Mouse (Mus musculus) layer of hippocampus, adult 11-12 months (tissue): ENCODE results near the gene Dusp6.

Experiments
- DNase-seq: peaks from one replicate; pipeline ENCODE4 v3.0.0; 2022; ENCODE audit warnings: low spot score

Gene Dusp6

DNA sequence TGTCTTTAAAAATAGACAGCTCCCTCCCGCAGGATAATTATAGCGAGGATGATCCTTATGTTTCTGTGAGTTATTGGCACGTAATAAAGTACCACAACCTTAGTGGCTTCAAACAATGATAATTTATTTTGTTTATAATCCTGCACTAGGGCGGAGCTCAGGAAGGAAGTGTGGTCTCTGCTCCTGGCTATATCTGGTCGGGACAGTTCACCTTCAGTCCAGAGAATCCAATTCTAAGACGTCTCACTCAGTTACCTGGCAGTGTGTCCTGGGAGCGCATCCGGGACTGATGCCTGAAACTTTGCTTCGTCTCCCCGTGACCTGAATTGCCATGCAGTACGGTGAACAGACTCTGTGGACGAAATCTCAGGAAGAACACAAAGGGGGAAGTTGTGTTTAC lies 10.0 kb downstream of the Dusp6 start:
- DNase-seq = no peak

DNA sequence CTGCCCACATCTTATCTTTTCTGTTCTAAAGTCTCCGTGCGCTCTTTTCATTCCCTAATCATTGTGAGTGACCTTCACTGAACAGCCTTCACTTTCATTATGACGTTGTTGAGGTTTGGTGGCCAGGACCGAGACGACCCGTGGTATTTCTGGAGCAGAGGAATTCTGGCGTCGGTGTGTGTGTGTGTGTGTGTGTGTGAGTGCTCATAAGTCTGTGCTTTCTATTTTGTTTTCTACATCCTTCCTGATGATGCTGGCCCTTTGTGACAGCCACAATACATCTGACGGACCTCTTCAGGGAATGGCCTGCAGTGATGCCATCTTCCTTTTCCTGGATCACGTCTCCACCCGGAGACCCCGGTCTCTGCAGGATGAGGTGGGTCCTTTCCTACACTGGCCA lies 11.6 kb downstream of the Dusp6 start:
- no peak for DNase-seq

DNA sequence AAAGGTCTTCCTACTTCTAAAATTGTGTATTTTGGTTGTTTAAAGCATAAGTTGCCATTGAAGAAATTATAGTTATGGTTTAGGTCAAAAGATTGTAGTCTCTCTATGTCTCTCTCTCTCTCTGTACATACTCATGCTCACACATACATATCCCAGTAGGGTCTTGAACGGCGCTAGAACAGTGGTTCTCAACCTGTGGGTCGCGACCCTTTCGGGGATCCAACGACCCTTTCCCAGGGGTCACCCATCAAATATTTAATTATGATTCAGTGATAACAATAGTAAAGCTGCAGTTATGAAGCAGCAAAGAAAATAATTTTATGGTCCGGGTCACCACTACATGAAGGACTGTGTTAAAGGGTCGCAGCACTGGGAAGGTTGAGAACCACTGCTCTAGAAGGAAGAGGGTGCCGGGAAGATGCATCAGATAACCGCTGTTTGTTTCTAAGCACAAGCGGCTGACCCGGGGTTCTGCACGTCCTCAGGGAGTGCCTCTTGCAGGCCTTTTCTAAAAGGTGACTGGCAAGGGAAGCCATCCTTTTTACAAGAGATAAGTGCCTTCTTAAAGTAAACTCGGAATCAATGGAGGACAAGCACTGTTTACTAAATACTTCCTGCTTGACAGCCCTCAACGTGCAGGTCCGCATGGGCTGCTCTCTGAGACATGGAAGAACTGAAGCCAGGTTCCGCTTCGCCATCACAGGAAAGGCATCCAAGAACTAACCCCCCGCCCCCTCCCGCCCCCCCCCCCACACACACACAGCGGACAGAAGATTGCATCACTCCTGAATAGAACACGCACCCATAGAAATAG lies 16.2 kb downstream of the Dusp6 start:
- no peak for DNase-seq

DNA sequence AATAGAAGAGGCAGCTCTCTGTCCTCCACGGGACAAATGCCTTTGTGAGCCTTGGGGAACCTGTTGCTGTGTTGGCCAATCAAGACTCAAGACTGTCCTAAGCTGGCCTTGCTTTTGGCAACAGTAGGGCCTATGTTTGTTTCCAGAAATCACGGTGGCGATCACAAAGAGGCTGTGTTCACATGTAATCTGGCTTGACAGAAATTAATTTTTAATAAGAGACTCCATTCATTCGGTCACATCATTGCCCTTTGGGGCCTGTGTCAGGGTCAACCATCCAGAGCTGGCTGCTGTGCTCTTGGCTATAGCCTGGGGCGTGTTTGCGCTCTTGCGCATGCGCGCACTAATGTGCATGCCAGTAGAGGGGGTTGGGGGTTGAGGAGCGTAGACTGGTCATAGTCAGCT lies 21.0 kb downstream of the Dusp6 start:
- no peak for DNase-seq

DNA sequence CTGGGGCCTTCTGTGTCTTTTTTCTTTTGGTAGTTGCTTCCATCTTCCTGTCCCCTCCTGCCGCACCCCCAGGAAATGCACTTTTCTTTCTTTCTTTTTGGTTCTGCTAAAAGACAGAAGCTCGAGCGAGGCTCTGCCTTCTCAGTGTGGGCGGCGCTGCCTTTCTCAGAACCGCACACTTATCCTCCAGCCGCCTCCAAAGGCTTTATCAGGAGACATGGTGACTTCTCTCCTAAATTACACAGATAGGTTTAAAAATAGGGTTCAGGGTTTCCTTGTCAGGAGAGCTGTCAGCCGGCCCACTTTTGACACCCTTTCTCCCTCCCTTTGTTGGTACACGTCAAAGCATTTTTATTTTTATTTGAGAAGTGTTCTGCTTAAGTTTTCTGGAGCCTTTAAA lies 21.9 kb downstream of the Dusp6 start:
- no peak for DNase-seq

DNA sequence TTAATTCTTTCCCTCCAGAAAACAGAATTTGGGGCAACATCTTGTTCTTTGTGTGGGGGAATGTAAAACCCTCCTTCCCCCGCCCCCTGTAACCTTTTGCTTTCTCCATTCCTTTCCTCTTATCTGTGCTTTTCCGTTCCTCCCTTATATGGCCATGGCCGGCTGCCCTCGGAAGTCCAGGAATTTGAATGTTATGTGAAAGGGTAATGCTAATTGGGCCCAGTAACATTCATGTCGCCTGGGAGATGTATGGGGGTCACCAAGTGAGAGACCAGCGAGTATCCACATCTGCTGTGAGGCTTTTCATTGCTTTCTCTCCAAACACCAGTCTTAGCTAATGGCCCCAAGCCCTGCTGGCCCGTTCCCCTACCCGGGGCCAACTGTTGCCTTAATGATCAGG lies 22.7 kb downstream of the Dusp6 start:
- no peak for DNase-seq

DNA sequence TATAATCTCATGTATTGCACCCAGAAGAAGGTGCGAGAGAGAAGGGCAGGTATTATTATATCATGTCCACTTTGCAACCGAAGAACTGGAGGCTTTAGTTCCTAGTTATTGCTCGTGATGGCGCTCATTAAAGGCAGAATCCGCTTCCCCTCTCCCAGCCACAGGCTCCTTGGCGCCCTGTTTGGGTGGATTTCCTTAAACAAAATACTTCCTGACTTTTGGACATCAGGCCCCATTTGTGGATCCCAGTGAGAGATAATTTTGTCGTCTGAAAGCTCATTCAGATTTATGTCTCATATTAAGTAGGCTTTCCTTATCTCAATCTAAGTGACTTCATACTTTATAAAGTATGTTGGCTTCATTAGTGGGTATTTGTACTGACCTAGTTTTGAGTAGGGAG lies 23.2 kb downstream of the Dusp6 start:
- no peak for DNase-seq

DNA sequence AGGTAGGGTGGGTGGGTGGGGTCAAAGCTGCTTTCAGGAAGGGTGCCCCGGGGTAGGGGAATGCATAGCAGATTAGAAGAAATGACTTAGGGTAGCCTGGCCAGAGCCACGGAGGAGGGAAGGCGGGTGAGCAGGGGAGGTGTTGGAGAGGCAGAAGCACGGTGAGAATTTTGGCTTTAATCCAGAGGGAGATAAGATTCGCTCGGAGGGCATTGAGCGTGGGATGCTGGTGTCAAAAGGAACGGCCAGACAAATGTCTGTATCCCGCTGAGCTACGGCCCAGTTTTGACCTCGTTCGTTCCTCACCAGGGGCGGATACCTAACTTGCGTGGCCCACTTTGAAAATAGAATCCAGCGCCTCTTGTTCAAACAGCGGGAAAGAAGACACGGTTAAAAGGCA lies 23.8 kb downstream of the Dusp6 start:
- no peak for DNase-seq

DNA sequence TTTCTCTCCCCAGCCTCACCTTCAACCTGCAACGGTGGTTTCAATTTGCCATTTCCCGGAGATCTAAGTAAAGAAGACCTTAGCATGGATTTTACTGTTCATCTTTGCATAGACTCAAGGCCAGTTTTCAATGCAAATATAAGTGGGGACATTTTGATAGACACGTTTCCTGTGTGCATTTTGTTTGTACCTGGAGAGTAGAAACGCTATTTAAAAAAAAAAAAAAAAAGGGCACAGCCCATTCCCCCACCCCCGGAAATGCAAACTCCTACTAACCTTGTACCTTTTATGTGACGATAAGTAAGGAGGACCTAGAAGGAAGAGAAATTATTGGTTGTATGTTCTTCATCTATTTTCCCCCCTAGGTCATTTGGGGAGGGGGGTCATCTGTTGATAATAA lies 24.2 kb downstream of the Dusp6 start:
- no peak for DNase-seq

DNA sequence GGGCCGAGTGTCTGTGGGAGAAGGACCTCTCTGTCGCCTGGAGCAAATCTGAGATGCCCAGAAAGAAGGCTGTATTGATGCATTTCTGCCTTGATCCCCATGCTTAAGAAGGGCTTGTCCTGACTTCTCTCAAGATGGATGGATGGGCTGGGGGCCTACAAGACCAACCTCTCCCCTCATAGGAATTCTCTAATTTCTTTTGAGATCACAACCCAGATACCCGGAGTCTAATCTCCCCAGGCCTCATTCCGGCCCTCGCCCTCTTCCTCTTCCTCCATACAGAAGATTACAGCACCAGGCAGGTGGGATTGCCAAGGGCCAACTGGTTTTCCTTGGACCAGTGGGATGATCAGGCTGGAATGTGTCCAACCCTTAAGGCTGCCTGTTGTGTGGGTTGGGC lies 26.1 kb downstream of the Dusp6 start:
- DNase-seq = no peak

DNA sequence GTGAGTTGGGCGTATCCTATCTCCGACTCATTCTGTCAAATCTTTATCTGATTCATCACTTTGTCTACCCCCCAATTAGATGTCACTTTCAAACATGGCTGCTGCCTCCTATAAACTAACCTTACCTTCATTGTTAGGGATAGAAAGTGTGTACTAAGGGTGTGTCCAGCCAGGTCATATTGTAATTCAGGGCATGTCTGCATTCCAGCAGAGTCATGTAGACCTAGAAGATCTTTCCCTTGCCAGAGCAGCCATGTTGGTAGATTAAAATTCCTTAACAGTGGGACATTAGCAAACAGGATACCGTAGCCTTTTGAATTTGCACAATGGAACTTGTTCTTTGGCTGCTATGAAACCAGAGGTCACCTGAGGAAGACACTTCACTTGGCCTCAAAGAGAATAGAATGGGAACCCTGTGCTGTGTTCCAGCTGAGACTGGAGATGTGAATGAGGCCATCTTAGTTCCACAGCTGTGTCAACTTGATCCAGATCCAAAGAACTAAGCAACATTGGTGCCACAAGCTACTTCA lies 30.1 kb downstream of the Dusp6 start:
- no peak for DNase-seq

DNA sequence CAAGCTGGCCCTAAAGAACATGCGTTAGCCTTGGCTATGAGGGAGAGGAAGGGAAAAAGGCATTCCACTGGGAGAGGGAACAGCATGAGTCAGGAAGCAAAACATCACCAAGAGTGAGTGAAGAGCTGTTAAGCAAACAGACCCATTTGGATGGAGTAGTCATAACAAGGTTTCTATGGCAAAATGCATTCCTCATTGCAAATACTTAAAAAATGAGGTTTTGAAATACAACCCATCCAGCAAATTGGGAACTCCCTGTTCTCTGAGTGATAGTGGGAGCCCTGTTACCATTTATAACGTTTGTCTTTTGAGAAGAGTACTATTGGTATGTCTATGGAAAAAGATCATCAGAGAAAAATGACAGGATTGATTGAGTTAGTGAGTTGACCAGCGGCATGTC lies 34.7 kb downstream of the Dusp6 start:
- no peak for DNase-seq

DNA sequence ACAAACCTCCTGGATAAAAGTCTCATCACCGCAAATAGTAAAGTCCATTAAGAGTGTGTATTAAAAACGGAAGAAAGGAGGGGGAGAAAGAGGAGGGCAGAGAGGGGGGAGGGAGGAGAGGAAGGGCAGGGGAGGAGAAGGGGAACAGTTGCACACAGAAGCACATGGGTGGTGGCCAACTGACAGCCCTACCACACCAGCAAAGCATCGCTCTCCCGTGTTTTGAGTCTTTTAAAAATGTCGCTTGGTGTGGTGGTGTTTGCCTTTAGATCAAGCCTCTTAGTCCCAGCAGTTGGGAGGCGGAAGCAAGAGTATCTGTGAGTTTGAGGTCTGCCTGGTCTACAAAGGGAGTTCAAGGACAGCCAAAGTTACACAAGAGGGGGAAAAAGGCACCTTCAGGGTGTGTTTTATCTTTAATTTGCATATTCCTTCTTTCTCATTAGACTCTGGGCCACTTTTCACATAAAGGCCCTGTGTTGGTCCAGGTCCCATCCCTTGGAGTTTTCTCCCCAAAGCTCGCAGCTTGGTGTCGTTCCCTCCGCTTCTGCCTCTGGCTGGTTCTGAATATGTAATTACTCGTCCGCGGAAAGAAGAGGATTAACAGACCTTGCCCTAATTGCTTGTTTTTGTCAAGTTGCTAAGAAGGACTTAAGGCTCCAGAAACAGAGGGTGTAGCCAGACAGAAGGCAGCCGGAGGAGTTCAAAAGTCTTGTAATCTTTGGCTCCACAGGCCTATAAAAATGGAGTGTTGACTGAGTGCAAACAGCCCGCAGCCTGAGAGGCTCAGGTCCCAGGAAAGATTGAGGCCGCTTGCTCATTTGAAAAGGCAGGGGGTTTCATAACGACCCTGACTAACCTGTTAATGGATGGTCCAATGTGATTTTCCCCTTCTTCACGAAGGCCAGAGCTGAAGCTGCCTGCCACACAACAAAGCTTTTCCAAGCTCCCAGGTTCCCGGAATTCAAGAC lies 35.6 kb downstream of the Dusp6 start:
- DNase-seq = no peak

DNA sequence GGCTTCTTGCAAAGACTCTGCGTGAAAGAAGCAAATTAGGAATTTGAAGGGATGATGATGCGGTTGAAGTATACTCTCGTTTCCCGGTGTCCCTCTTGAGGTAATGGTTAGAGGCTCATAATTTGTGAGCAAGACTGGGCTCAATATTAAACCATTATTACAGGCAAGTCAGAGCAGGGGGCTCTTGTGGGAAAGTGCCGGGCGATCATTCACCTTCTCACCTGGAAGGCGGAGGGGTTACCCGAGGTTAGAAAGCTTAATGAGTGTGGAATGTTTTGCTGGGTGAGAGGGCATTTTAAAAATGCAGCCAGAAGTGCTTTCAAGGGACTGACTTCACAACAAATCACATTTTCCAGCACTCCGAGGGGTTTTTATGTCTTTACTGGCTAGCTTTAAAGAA lies 36.3 kb downstream of the Dusp6 start:
- DNase-seq = no peak

DNA sequence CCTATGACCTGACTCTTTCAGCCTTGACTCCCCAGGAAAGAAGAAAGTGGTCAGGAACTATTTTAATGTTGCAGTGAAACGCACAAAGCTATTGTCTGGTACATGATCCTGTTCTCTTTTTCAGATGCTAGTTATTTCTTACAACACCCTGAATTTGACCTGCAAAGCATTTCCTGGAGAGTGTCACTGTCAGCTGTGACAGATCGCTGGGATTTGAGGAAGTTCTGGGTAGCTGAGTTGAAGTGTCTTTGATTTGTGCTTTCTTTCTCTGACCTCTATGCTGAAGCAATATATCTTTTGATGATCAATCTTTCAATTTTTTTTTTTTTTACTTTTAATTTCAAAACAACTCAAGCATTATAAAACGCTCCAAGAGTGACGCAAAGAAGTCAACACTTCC lies 39.0 kb downstream of the Dusp6 start:
- no peak for DNase-seq

DNA sequence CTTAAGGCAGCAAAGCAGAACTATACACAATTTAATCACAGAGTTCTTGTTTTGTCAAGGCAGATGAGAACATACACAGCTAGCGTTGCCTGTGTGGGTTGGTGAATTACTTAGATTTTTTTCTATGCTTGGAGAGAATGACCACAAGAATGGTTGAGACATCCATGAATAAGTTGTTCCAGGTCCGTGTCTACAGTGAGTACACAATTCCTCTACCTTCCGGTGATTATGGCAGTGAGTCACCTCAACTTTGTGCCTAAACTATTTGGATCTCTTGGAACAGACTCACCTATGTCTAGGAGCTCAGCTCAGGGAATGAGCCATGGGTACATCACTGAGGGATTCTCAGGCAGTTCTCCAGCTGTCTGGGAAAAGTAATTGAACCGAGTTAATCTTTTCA lies 45.8 kb downstream of the Dusp6 start:
- DNase-seq = no peak

DNA sequence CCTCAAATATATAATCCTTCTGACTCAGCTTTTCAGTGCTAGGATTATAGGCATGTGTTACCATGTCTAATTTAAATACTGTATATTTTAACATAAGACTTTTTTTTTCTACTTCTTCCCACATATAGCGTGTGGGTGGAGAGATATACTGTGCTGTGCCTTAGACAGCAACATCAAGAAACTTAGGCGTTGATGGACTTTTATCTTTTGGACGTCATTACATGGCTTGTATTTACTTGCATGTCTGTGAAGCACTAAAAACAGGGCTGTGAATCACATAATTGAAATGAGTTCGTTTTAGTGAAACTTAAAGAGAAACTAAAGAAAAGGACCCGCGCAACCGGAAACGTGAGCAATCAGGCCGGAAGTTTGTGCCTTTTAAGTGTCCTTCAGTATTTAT lies 46.6 kb downstream of the Dusp6 start:
- no peak for DNase-seq

DNA sequence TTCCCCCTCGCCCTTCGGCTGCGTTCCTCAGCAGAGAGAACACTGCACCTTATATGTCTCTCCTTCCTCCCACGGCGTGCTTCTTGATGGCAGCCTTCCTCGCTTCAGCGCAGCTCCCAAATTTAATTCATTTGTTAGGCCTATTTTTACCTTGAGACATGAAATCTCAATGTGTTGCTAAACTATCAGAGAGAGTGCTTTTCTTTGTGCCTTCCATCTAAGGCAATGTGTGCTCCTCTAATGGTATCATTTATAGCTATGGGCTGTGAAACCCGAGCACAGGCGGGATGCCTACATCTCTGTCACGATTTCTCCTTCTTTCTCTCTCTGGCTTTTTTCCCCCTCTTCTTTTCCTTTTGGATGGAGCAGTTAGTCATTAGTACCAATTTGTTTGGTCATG lies 47.2 kb downstream of the Dusp6 start:
- no peak for DNase-seq

DNA sequence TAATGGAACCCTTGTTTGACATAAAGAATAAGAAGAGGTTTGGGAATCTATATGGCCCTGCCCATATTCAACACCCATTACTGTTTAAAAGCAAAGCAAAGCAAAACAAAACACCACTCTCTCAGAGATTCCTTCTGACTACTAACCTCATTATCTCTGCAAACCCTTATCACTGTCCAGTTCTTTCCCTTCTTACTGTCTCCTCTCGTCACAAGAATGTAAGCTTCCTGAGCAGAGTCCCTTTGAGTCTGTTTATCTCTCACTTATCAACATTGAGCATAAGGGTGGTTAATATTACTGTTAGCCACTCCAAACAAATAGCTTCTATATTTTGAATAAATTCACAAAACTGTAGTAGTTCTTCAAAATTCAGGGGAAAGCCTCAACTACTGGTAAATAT lies 48.9 kb downstream of the Dusp6 start:
- no peak for DNase-seq

DNA sequence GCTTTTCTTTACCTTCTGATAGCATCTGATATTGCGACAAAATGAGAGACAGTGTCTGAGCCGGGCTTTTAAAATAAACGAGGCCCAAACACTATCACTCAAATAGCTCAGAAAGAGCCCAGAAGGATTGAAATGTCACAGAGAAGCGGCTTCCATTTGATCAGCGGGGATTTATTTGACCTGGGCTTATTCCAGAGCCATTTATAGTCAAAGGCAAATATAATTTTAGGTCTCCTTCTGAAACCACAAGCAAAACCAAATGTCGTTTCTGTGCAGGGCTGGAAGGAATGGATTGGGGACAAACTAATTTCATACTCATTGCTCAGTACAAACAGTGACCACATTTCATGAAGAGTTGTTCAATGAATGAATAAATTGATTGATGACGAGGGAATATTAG lies 51.3 kb downstream of the Dusp6 start:
- DNase-seq = no peak

DNA sequence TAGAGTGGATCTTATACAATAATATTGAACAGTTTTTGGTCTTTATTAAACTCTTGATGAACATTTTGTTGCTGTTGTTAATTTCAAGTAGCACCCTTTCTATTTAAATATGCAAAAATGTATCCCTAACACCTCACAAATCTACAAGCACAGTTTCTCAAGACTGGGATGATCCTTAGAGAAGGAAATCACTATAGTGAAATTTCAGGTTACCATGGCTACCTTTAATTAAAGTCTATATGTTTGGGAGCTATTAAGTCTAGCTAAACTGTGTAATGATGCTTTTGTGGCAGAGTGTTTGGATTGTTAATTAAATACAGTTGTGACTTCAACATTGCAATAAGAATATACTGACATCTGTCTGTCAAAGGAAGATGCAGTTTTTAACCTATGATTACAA lies 54.0 kb downstream of the Dusp6 start:
- DNase-seq = no peak
